Mouse (Mus musculus) hindbrain, postnatal 0 days (tissue): ENCODE data around the gene Ptges2. TPM values are rescaled to one million over a fixed set of nuclear protein-coding genes. Genes with fewer than 3 reads are reported as not detected.
A peak's percentile ranks its signal among the peaks of the same experiment; 100 is the strongest.

Source experiments
- ATAC-seq: fragments of 200-750 bp; cut with Nextera tagmentation; 2 replicates; pipeline ENCODE4 v1.8.0; 2017; ENCODE audit warnings: mild to moderate bottlenecking, moderate TSS enrichment, moderate library complexity
- DNase-seq: peaks from one replicate; pipeline ENCODE4 v3.0.0-alpha.2; 2015; ENCODE audit warnings: low spot score
- H3K27ac ChIP-seq: fragments of 300-500 bp; sonication (generic); 2 replicates; pipeline ENCODE4 v1.5.1; 2014; ENCODE audit warnings: mild to moderate bottlenecking
- H3K27me3 ChIP-seq: fragments of 300-500 bp; sonication (generic); 2 replicates; pipeline ENCODE4 v1.6.1; 2014; ENCODE audit warnings: low read length, mixed read lengths; ENCODE audit not compliant: insufficient read depth
- H3K36me3 ChIP-seq: fragments of 300-500 bp; sonication (generic); 2 replicates; pipeline ENCODE4 v1.6.1; 2014; ENCODE audit warnings: low read length, mixed read lengths; ENCODE audit not compliant: insufficient read depth
- H3K4me1 ChIP-seq: fragments of 300-500 bp; sonication (generic); 2 replicates; pipeline ENCODE4 v1.6.1; 2014; ENCODE audit warnings: antibody characterized with exemption, low read length, mixed read lengths; ENCODE audit not compliant: insufficient read depth
- H3K4me2 ChIP-seq: fragments of 300-500 bp; sonication (generic); 2 replicates; pipeline ENCODE4 v1.6.1; 2014; ENCODE audit warnings: low read depth, mild to moderate bottlenecking, low read length, moderate library complexity, mixed read lengths
- H3K4me3 ChIP-seq: fragments of 300-500 bp; sonication (generic); 2 replicates; pipeline ENCODE4 v1.5.1; 2014; ENCODE audit warnings: low read length
- H3K9ac ChIP-seq: fragments of 300-500 bp; sonication (generic); replicated peaks from 2 replicates; pipeline ENCODE4 v1.6.1; 2014; ENCODE audit warnings: mild to moderate bottlenecking, low read length, moderate library complexity, mixed read lengths
- H3K9me3 ChIP-seq: fragments of 300-500 bp; sonication (generic); 2 replicates; pipeline ENCODE4 v1.6.1; 2016; ENCODE audit warnings: low read length, mixed read lengths
- CTCF ChIP-seq: IDR thresholded peaks from 2 replicates; pipeline ENCODE4 v1.5.1; 2016; ENCODE audit warnings: antibody characterized with exemption, control low read depth, low read depth
- WGBS: fragments of 180-500 bp; shearing (Covaris S2); extraction: QIAGEN DNeasy Blood & Tissue Kit; methylation state at CpG from one replicate; pipeline ENCODE4 v1.1.7; 2014; 5-methylcytosine and 5-hydroxymethylcytosine counted together
- polyA plus RNA-seq: library from polyadenylated mRNA; unstranded; fragments of >200 nt; fragmentation: Nextera tagmentation; extraction: Ambion mirVana; gene quantifications from 2 replicates; pipeline ENCODE4 v1.2.1, GENCODE M21; 2015
- total RNA-seq: library from RNA; depleted of rRNA; stranded (reverse); fragments of >200 nt; gene quantifications from 2 replicates; pipeline ENCODE4 v1.2.3, GENCODE M21; 2014

Ptges2 gene
- total and polyA plus RNA-seq, 2 experiments from 2014 or later, result 41.3 to 55.6 TPM

DNA sequence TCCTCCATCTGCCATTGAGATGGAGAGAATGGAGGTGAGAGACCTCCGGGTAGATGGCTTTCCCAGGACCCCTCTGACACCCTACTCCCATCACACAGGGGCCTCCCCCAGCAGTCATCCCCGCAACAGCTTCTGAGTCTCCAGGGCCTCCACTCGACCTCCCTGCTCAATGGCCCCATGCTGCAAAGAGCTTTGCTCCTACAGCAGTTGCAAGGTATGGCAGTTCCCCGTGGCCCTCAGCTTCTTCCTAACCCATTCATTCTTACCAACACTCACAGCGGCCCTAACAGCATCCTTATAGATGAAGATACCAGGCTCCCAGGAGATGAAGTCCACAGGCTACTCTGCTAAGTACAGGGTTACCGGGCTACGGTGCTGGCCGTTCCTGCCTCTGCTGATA, 31.6 kb upstream of the Ptges2 start:
- Histone ChIP-seq H3K27me3 (peaks cover 5% of the 10 kb centered on the region; the same call in 1 of the 2 replicates), H3K4me2 (peak overlapping the region; percentile 81), H3K27ac (peak overlapping the region; percentile 88; the same call in 1 of the 2 replicates), H3K4me3 (peak overlapping the region; percentile 83), H3K9ac (peak overlapping the region; percentile 82), H3K4me1 (peaks cover 8% of the 10 kb centered on the region), H3K9me3 (no peaks in the 10 kb centered on the region), H3K36me3 (peaks cover 16% of the 10 kb centered on the region)
- DNase-seq, result no peak
- no peak for TF ChIP-seq CTCF
- ATAC-seq, result no peak
- 83% methylated on average over 8 of the region's 8 CpGs for WGBS

DNA sequence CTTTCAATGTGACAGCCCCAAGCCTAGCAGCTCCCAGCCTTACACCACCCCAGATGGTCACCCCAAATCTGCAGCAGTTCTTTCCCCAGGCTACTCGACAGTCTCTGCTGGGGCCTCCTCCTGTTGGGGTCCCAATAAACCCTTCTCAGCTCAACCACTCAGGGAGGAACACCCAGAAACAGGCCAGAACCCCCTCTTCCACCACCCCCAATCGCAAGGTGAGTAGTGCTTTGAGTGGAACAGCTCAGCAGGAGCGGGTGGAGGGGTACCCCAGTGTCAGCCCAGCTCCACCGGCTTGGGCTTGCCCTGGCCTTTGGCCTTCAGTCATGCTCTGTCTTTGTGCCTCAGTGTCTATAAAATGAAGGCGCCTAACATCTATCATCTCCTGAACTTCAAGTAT, 28.4 kb upstream of the Ptges2 start:
- TF ChIP-seq CTCF, result no peak
- H3K4me2 ChIP-seq, result no peak overlapping the region
- peaks cover 40% of the 10 kb centered on the region for H3K36me3 ChIP-seq
- H3K4me1 ChIP-seq, result peaks cover 8% of the 10 kb centered on the region
- WGBS, result 96% methylated on average over 5 of the region's 5 CpGs
- no peak overlapping the region for H3K9ac ChIP-seq
- DNase-seq (no peak), ATAC-seq (no peak)
- no peak overlapping the region for H3K27ac ChIP-seq
- no peak overlapping the region for H3K4me3 ChIP-seq
- no peaks in the 10 kb centered on the region for H3K27me3 ChIP-seq
- no peaks in the 10 kb centered on the region for H3K9me3 ChIP-seq

DNA sequence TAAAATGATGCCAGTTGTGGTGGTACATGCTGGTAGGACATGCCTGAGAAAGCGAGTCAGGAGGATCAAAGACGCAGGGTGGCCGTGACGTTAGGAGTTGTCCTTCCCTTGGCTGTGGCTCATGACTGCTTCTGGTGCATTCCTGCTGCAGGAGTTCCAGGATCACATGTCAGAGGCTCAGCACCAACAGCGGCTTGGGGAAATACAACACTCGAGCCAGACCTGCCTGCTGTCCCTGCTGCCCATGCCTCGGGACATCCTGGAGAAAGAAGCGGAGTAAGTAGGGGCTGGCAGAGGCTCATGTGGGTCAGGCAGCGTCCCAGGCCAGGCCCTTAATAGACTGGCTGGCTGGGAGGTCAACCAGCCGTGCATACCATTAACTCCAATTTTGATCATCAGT, 21.5 kb upstream of the Ptges2 start:
- WGBS, result 89% methylated on average over 10 of the region's 10 CpGs
- no peak overlapping the region for H3K9ac ChIP-seq
- no peak overlapping the region for H3K4me3 ChIP-seq
- peaks cover 73% of the 10 kb centered on the region for H3K36me3 ChIP-seq
- ATAC-seq (no peak), DNase-seq (no peak)
- TF ChIP-seq CTCF, result no peak
- H3K4me2 ChIP-seq, result no peak overlapping the region
- no peak overlapping the region for H3K27ac ChIP-seq
- no peaks in the 10 kb centered on the region for H3K4me1 ChIP-seq
- H3K27me3 ChIP-seq, result no peaks in the 10 kb centered on the region
- no peaks in the 10 kb centered on the region for H3K9me3 ChIP-seq

DNA sequence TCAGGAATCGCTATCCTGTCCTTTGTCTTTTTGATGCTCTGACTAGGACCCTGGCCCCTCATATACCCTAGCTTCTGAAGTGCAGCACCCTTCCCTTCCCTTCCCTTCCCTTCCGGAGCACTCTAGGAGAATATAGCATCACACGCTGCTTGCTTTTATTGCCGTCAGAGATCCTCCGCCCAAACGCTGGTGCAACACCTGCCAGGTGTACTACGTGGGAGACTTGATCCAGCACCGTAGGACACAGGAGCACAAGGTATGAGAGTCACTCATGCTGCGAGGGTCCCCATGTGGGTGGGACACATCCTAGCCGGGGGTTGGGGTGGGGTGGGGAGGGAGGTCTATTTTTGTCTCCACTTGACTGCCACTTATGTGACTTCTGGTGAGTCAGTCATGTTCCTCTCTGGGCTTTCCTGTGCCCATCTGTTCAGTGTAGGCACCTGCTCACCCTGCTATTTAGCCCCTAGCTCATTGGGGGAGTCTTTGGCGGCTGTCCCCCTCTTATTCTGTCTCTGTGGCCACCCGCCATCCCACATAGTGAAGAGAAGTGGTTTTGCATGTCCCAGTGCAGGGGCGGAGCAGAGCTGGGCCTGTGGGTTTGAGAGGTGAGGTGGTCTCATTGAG, 20.3 kb upstream of the Ptges2 start:
- 94% methylated on average over 13 of the region's 13 CpGs for WGBS
- H3K4me1 ChIP-seq, result 0 out of 2 replicates have a peak, but pooled peaks cover 3% of the 10 kb centered on the region
- ATAC-seq (no peak), DNase-seq (no peak)
- TF ChIP-seq CTCF, result no peak
- H3K9ac ChIP-seq, result no peak overlapping the region
- H3K4me3 ChIP-seq, result no peak overlapping the region
- no peak overlapping the region for H3K27ac ChIP-seq
- no peaks in the 10 kb centered on the region for H3K27me3 ChIP-seq
- H3K4me2 ChIP-seq, result no peak overlapping the region
- H3K9me3 ChIP-seq, result no peaks in the 10 kb centered on the region
- H3K36me3 ChIP-seq, result peaks cover 70% of the 10 kb centered on the region

DNA sequence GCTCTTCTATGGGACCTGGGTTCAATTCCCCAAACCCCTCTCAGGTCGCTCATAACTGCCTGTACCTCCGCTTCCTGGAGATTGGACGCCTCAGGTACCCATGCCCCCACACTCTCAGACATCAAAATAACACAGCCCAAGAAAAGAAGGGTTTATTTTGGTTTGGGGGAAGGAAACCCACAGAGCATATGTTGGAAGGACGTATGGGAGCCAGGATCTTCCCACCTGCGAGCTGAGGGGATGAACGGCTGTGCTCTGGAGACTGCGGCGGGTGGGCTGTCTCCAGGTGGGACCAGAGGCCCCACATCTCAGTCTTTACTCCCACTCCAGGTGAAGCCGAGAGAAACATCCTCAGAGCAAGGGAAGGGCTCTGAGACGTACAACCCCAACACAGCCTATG, 18.7 kb upstream of the Ptges2 start:
- no peak for TF ChIP-seq CTCF
- ATAC-seq (no peak), DNase-seq (no peak)
- Histone ChIP-seq H3K4me3 (no peak overlapping the region), H3K9me3 (no peaks in the 10 kb centered on the region), H3K36me3 (peaks cover 56% of the 10 kb centered on the region), H3K27ac (no peak overlapping the region), H3K9ac (no peak overlapping the region), H3K4me2 (no peak overlapping the region), H3K4me1 (0 out of 2 replicates have a peak, but pooled peaks cover 3% of the 10 kb centered on the region), H3K27me3 (no peaks in the 10 kb centered on the region)
- 95% methylated on average over 10 of the region's 10 CpGs for WGBS

DNA sequence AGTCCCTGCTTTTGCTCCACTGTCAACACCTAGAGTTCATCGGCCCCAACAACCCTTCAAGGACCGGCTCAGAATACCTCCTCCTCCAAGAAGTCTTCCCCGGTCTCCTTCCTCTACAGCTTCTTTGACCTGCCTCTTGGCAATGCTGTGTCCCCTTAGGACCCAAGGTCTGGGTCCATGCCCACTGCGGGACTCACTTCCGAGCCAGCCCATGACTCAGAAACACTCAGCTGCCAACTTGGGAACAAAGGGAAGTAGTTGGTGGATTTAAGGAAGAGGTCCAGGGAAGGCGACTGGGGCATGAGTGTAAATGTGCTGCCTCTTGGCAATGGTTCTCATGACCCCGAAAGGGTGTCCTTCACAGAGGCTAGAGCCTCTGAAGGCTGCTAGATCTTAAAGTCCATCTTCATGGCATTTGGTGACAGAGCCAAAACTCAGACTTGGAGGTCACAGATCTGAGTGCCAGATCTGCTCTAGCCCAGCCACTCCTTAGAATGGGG, 15.6 kb upstream of the Ptges2 start:
- Histone ChIP-seq H3K9ac (no peak overlapping the region), H3K9me3 (no peaks in the 10 kb centered on the region), H3K27me3 (no peaks in the 10 kb centered on the region), H3K4me1 (0 out of 2 replicates have a peak, but pooled peaks cover 3% of the 10 kb centered on the region), H3K4me3 (no peak overlapping the region), H3K36me3 (peaks cover 47% of the 10 kb centered on the region), H3K4me2 (no peak overlapping the region), H3K27ac (no peak overlapping the region)
- no peak for TF ChIP-seq CTCF
- ATAC-seq, result no peak
- DNase-seq, result peak; percentile 7
- 74% methylated on average over 7 of the region's 7 CpGs for WGBS

DNA sequence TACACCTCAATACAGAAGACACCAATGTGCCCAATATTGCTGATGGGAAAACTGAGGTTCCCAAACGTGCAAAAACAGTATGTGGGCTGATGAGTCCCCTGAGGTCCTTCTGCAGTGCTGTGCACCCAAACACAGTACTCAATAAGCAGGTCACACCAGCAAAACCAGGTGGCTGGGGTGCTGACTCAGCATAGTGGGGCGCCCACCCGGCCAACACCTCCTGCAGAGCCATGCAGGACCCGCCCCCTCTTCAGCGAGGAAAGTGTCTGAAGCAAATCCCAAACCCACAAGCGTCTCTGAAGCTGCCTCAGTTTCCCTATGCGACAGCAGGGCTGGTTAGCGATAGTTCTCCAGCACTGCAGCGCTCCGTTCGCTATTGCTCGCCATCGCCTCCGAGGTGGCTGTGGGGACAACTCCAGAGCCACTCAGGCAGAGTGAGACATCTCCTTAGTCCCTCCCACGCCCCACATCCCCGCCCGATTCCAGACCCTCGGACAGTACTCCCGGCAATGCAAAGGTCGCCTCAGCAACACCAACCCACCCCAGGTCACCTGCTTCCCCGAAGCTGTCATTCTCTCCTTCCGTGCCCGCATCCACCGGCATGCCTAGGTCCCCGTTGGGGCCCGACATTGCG, 14.4 kb upstream of the Ptges2 start:
- no peaks in the 10 kb centered on the region for H3K27me3 ChIP-seq
- H3K4me2 ChIP-seq, result peak overlapping the region; percentile 95
- peaks cover 35% of the 10 kb centered on the region for H3K36me3 ChIP-seq
- peak overlapping the region; percentile 61 for H3K9ac ChIP-seq
- DNase-seq (peak; percentile 53), ATAC-seq (peak; percentile 64)
- WGBS, result 1% methylated on average over 27 of the region's 27 CpGs
- peak overlapping the region; percentile 64 for H3K4me3 ChIP-seq
- peak overlapping the region; percentile 71 for H3K27ac ChIP-seq
- 0 out of 2 replicates have a peak, but pooled peaks cover 3% of the 10 kb centered on the region for H3K4me1 ChIP-seq
- TF ChIP-seq CTCF, result peak; percentile 18; the same call in 1 of the 2 replicates
- no peaks in the 10 kb centered on the region for H3K9me3 ChIP-seq
